Mouse (Mus musculus): ENCODE measurements around the gene Lpxn.

The Lpxn gene

DNA sequence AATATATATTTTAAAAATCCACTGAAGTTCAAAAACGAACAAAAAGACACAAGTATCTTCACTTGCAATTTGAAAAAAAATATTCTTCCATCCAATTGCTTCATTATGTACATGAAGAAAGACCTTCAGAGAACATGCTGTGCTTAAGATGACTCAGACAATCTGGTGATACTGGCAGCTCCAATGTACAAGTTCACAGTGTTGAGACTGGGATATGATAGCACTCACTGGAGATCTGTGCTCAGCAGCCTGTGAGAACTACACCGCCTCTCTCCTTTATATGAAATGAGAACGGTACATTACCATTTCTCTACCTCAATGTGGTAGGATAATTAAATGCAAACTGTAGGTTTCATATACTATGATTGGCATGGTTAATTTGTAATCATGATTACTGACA, 6.8 kb downstream of the Lpxn start:
- in situ Hi-C loops (cut with MboI; ENCODE audit: low sequenced_read_pairs) = loop anchor here (10.0 kb wide), 1 partner anchor 208 kb away; the partner anchor contains the start of gene Gm4952

DNA sequence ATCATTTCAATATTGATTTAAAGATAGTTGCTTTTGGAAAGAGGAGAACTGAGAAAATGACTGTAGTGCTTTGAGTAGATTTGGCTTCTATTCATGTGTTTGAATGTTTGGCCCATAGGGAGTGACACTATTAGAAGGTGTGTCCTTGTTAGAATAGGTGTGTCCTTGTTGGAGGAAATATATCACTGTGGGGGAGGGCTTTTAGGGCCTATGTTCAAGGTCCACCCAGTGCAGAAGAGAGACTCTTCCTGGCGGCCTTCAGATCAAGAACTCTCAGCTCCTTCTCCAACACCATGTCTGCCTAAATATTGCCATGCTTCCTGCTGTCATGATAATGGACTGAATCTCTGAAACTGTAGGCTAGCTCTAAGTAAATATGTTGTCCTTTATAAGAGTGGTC, 8.2 kb downstream of the Lpxn start:
- in situ Hi-C loops (cut with MboI; ENCODE audit: low sequenced_read_pairs) = loop anchor here (10.0 kb wide), 1 partner anchor 209 kb away; the partner anchor contains the start of gene Gm4952

GRCm38 (mm10) chr19:12805730-12806129, 9.7 kb downstream of the Lpxn start:
- in situ Hi-C loops (cut with MboI; ENCODE audit: low sequenced_read_pairs) = loop anchor here (10.0 kb wide), 1 partner anchor 211 kb away; the partner anchor contains the start of gene Gm4952

- in situ Hi-C loops (cut with MboI; ENCODE audit: low sequenced_read_pairs) = loop anchor here (10.0 kb wide), 1 partner anchor 211 kb away; the partner anchor contains the start of gene Gm4952
These were observed 10.2 kb downstream of the Lpxn start for GRCm38 (mm10) chr19:12806214-12806613.

DNA sequence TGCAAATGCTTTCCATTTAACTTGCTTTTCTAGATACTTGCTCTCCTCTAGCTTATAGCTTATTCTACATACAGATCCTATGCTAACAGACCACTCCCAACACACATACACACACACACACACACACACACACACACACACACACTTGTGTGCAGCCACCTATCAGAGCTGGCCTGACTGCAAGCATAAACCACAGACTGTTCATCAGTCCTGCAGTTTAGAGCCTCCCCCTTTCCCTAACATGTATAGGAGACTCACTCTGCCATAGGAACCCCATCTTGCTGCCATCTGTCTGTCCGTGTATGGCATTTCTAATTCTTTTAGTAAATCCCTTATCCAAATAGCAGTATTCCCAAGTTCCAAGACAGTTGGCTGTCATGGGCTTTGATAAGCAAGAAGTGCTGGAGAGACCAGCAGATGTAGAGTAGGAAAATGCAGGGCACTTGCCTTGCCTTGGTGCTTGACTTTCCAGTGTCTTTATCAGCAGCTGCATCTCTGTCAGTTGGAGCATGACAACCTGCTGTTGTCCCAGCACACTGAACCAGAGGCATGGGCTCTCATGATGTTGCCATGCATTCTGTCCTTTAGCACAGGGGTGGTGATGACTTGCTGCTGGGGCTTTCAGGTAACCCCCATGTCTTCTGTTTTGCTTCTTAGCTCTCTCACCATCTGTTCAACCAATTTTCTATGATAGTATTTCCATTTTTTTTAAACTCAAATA, 16.8 kb downstream of the Lpxn start:
- in situ Hi-C loops (cut with MboI; ENCODE audit: low sequenced_read_pairs) = loop anchor here (10.0 kb wide), 1 partner anchor 298 kb away; no protein-coding TSS in a partner anchor

- in situ Hi-C loops (cut with MboI; ENCODE audit: low sequenced_read_pairs) = loop anchor here (10.0 kb wide), 1 partner anchor 299 kb away; no protein-coding TSS in a partner anchor
These were observed 17.9 kb downstream of the Lpxn start for GRCm38 (mm10) chr19:12813883-12814282.

GRCm38 (mm10) chr19:12818507-12818906, 22.5 kb downstream of the Lpxn start:
- in situ Hi-C loops (cut with MboI; ENCODE audit: low sequenced_read_pairs) = loop anchor here (10.0 kb wide), 1 partner anchor 304 kb away; no protein-coding TSS in a partner anchor

GRCm38 (mm10) chr19:12820383-12820782, 24.4 kb downstream of the Lpxn start:
- in situ Hi-C loops (cut with MboI; ENCODE audit: low sequenced_read_pairs) = loop anchor here (10.0 kb wide), 1 partner anchor 56 kb away; the partner anchor contains the start of gene Cntf

GRCm38 (mm10) chr19:12824549-12824948, 28.6 kb downstream of the Lpxn start:
- in situ Hi-C loops (cut with MboI; ENCODE audit: low sequenced_read_pairs) = loop anchor here (10.0 kb wide), 1 partner anchor 60 kb away; the partner anchor contains the start of gene Cntf

GRCm38 (mm10) chr19:12830823-12831430, 34.9 kb downstream of the Lpxn start:
- in situ Hi-C loops (cut with MboI; ENCODE audit: low sequenced_read_pairs) = no loop called here

- in situ Hi-C loops (cut with MboI; ENCODE audit: low sequenced_read_pairs) = no loop called here
These were observed 35.6 kb downstream of the Lpxn start for GRCm38 (mm10) chr19:12831559-12831958.

DNA sequence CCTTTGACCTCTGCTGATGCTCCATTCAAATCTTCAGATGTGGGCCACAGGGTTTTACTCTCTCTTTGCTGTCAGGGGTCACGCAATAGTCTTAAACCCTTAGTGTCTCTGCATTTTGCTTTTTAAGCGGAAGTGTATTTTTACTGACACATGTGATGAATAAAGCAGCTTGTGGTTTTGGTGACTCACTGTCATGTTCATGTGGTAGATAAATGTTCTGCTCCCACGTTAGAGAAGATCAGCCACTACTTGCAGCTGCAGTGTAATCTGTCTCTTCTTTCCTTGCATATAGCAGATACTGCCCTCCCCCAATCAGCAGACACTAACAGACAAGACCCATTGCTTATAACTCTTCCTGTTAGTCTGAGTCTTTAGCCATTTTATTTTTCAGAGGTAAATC, 37.6 kb downstream of the Lpxn start:
- in situ Hi-C loops (cut with MboI; ENCODE audit: low sequenced_read_pairs) = no loop called here

- in situ Hi-C loops (cut with MboI; ENCODE audit: low sequenced_read_pairs) = no loop called here
These were observed 42.5 kb downstream of the Lpxn start for GRCm38 (mm10) chr19:12838507-12838906.

DNA sequence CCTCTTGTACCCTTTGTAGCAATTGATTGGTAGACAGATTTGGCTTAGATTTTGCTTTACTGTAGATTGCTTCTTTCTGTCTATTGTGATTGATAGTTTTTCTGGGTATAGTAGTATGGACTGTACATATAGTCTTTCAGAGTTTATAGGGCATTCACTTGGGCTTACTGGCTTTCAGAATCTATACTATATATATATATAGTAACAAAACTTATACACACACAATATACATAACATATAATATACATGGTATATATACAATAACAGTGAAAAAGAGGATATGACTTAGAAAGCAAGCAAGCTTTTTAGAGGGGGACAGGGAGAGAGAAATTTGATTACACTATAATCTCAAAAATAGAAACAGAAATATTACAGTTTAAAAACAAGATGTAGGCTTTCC, 50.4 kb downstream of the Lpxn start, which contains the start of gene Gm5244:
Gm5244 (plus strand) TSS at position 301 of the 400 bp plus-strand sequence.
- in situ Hi-C loops (cut with MboI; ENCODE audit: low sequenced_read_pairs) = no loop called here

- in situ Hi-C loops (cut with MboI; ENCODE audit: low sequenced_read_pairs) = no loop called here
These were observed 61.0 kb downstream of the Lpxn start, which contains the start of gene Olfr1444 for GRCm38 (mm10) chr19:12856983-12857382. Gene Olfr1444 (plus strand): TSS chr19:12857283.

All from CH12F3 (cell line).